Mouse (Mus musculus): Measurements from ENCODE around the gene Tmpo. TPM values are rescaled to one million over a fixed set of nuclear protein-coding genes. Genes with fewer than 3 reads are reported as not detected.

Tmpo gene
- polyA plus RNA-seq, 1 experiment from 2014 or later, result 401 TPM

DNA sequence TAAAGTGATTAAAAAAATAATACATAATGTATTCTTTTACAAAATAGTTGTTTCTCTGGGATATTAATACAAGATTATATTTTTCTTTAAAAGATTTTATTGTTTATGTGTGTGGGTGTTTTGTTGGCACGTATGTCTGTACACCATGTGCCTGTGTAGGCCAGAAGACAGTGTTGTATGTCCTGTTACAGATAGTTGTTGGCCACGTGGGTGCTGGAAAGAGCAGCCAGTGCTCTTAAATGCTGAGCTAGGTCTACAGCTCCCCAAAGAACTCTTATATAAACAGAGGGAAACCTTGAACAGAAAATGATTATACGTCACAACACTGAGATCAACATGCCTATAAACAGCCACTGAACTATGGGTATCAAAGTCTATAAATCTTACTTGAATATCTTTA, 16.6 kb downstream of the Tmpo start:
- Histone ChIP-seq H3K9me3 (replicated peaks; ENCODE audit: control insufficient read depth, low read length) (no peaks in the 10 kb centered on the region), H3K4me1 (ENCODE audit: control insufficient read depth, insufficient read depth, low read length) (no peaks in the 10 kb centered on the region), H3K4me3 (ENCODE audit: low read depth, low read length) (no peak overlapping the region), H3K27ac (replicated peaks; ENCODE audit: low read depth, low read length) (no peak overlapping the region), H3K4me2 (ENCODE audit: low read depth, low read length) (no peak overlapping the region), H3K9ac (replicated peaks; ENCODE audit: low read length) (no peak overlapping the region), H3K27me3 (ENCODE audit: control insufficient read depth, insufficient read depth, low read length) (no peaks in the 10 kb centered on the region), H3K36me3 (replicated peaks; ENCODE audit: control insufficient read depth, insufficient read depth, low read depth, low read length) (peaks cover 12% of the 10 kb centered on the region)
- DNase-seq (ENCODE audit: low spot score), result no peak
- no peak for ATAC-seq (replicated peaks; ENCODE audit: insufficient number of reproducible peaks, low FRiP score, low TSS enrichment, low read depth)
- 88% methylated on average over 3 of the region's 3 CpGs for WGBS

DNA sequence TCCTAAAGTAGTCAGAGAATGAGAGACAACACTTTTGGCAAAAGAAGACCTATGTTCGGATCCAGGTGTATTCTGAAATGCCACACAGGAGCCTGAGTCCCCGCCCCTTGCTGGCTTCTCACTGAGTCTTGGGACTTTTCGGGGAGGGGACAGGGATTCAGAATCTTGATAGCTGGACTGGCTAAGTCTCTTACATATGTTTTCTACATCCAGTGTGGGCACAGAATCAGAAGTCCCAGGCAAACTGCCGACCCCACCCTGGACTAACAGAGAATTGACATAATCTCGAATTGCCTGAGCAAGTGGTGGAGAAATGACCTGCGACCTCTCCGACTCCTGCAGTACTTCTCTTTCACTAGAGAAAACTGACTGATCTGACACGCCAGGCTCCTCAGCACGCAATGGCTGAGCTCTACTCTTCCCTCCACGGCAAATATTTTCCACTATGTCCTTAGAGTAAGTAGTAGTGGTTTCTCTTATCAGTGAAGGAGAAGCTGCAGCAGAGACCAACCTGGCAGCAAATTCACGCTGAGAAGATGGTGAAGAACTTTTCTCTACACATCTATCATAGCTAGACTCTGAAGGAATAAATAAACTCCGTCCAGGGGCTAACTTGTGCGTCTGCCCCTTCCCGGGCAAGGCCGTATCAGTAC, 18.5 kb downstream of the Tmpo start:
- Histone ChIP-seq H3K27ac (replicated peaks; ENCODE audit: low read depth, low read length) (no peak overlapping the region), H3K4me2 (ENCODE audit: low read depth, low read length) (no peak overlapping the region)
- WGBS, result 91% methylated on average over 15 of the region's 15 CpGs

DNA sequence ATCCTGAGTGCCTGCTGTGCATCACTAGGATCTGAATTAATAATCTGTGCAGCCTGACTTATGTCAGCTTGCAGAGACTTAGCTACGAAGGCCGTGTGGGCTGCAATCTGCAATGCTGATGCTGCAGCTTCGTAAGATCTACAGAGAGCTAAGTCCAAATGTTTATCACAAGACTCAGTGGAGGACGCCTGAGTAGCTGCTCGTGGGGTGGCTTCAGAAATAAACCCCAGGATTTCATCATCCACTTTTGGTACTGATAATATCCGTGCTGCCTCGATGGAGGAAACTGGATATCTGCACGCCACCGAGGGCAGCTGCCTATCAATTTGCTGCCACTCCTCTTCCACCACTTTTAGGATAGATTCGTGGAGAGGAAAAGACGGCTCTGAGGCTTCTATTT, 19.0 kb downstream of the Tmpo start:
- H3K27ac ChIP-seq (replicated peaks; ENCODE audit: low read depth, low read length), result no peak overlapping the region
- DNase-seq (ENCODE audit: low spot score) (no peak), ATAC-seq (replicated peaks; ENCODE audit: insufficient number of reproducible peaks, low FRiP score, low TSS enrichment, low read depth) (no peak)
- H3K27me3 ChIP-seq (ENCODE audit: control insufficient read depth, insufficient read depth, low read length), result no peaks in the 10 kb centered on the region
- no peaks in the 10 kb centered on the region for H3K9me3 ChIP-seq (replicated peaks; ENCODE audit: control insufficient read depth, low read length)
- H3K4me1 ChIP-seq (ENCODE audit: control insufficient read depth, insufficient read depth, low read length), result no peaks in the 10 kb centered on the region
- peaks cover 15% of the 10 kb centered on the region for H3K36me3 ChIP-seq (replicated peaks; ENCODE audit: control insufficient read depth, insufficient read depth, low read depth, low read length)
- no peak overlapping the region for H3K4me3 ChIP-seq (ENCODE audit: low read depth, low read length)
- no peak overlapping the region for H3K4me2 ChIP-seq (ENCODE audit: low read depth, low read length)
- no peak overlapping the region for H3K9ac ChIP-seq (replicated peaks; ENCODE audit: low read length)
- 90% methylated on average over 11 of the region's 11 CpGs for WGBS

More for the DNA sequence above, 18.5 kb downstream of the Tmpo start:
- Histone ChIP-seq H3K27me3 (ENCODE audit: control insufficient read depth, insufficient read depth, low read length) (no peaks in the 10 kb centered on the region), H3K9ac (replicated peaks; ENCODE audit: low read length) (no peak overlapping the region), H3K36me3 (replicated peaks; ENCODE audit: control insufficient read depth, insufficient read depth, low read depth, low read length) (peaks cover 15% of the 10 kb centered on the region), H3K4me3 (ENCODE audit: low read depth, low read length) (no peak overlapping the region), H3K9me3 (replicated peaks; ENCODE audit: control insufficient read depth, low read length) (no peaks in the 10 kb centered on the region), H3K4me1 (ENCODE audit: control insufficient read depth, insufficient read depth, low read length) (no peaks in the 10 kb centered on the region)
- ATAC-seq (replicated peaks; ENCODE audit: insufficient number of reproducible peaks, low FRiP score, low TSS enrichment, low read depth) (no peak), DNase-seq (ENCODE audit: low spot score) (no peak)

DNA sequence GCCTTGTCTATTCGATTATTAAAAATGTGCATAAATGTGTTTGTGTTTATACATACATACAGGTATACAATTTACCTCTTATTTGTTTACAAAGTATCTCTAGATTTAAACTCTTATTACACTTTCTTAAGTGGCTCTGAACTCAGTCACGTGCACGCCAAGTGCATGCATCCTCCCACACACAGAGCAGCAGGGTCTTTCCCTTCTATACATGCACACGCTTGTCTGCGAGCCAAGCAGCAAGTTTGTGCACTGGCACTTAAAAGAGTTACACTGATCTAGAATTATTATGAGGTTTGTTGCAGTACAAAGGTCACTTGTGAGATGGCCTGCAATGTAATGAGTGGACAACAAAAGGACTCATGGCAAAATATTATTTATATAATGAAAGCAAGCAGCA, 20.1 kb downstream of the Tmpo start:
- Histone ChIP-seq H3K9me3 (replicated peaks; ENCODE audit: control insufficient read depth, low read length) (no peaks in the 10 kb centered on the region), H3K4me3 (ENCODE audit: low read depth, low read length) (no peak overlapping the region), H3K4me2 (ENCODE audit: low read depth, low read length) (no peak overlapping the region), H3K9ac (replicated peaks; ENCODE audit: low read length) (no peak overlapping the region), H3K27me3 (ENCODE audit: control insufficient read depth, insufficient read depth, low read length) (no peaks in the 10 kb centered on the region), H3K4me1 (ENCODE audit: control insufficient read depth, insufficient read depth, low read length) (no peaks in the 10 kb centered on the region), H3K27ac (replicated peaks; ENCODE audit: low read depth, low read length) (no peak overlapping the region), H3K36me3 (replicated peaks; ENCODE audit: control insufficient read depth, insufficient read depth, low read depth, low read length) (peaks cover 18% of the 10 kb centered on the region)
- DNase-seq (ENCODE audit: low spot score) (no peak), ATAC-seq (replicated peaks; ENCODE audit: insufficient number of reproducible peaks, low FRiP score, low TSS enrichment, low read depth) (no peak)
- WGBS, result 95% methylated on average over 5 of the region's 5 CpGs

- no peak for ATAC-seq (replicated peaks; ENCODE audit: insufficient number of reproducible peaks, low FRiP score, low TSS enrichment, low read depth)
- H3K4me3 ChIP-seq (ENCODE audit: low read depth, low read length), result no peak overlapping the region
- no peaks in the 10 kb centered on the region for H3K9me3 ChIP-seq (replicated peaks; ENCODE audit: control insufficient read depth, low read length)
- H3K4me1 ChIP-seq (ENCODE audit: control insufficient read depth, insufficient read depth, low read length), result no peaks in the 10 kb centered on the region
- H3K4me2 ChIP-seq (ENCODE audit: low read depth, low read length), result no peak overlapping the region
- H3K27me3 ChIP-seq (ENCODE audit: control insufficient read depth, insufficient read depth, low read length), result no peaks in the 10 kb centered on the region
- 83% methylated on average over 8 of the region's 8 CpGs for WGBS
- no peak overlapping the region for H3K9ac ChIP-seq (replicated peaks; ENCODE audit: low read length)
- no peak overlapping the region for H3K27ac ChIP-seq (replicated peaks; ENCODE audit: low read depth, low read length)
- H3K36me3 ChIP-seq (replicated peaks; ENCODE audit: control insufficient read depth, insufficient read depth, low read depth, low read length), result peaks cover 18% of the 10 kb centered on the region
- DNase-seq (ENCODE audit: low spot score), result no peak
Measured at GRCm38 (mm10) chr10:91158442-91158841, 22.7 kb downstream of the Tmpo start.

DNA sequence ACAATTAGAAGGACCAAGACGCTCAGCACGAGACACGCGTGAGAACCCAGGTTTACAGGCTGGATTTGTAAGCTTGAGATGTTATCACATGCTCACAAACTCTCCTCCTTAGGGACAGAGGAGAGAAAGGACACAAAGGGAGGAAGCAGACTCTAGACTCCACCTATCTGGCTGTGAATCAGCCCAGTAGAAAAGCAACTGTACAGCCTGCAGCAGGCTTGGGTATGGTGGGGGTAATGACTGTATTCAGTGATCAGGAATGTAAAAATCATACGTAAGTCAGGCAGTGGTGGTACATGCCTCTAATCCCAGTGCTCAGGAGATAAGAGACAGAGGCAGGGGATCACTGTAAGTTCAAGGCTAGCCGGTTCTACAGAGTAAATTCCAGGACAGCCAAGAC, 24.8 kb downstream of the Tmpo start:
- DNase-seq (ENCODE audit: low spot score), result no peak
- WGBS, result 91% methylated on average over 6 of the region's 6 CpGs
- H3K27me3 ChIP-seq (ENCODE audit: control insufficient read depth, insufficient read depth, low read length), result no peaks in the 10 kb centered on the region
- H3K4me1 ChIP-seq (ENCODE audit: control insufficient read depth, insufficient read depth, low read length), result no peaks in the 10 kb centered on the region
- H3K4me3 ChIP-seq (ENCODE audit: low read depth, low read length), result no peak overlapping the region
- ATAC-seq (replicated peaks; ENCODE audit: insufficient number of reproducible peaks, low FRiP score, low TSS enrichment, low read depth), result no peak
- no peaks in the 10 kb centered on the region for H3K9me3 ChIP-seq (replicated peaks; ENCODE audit: control insufficient read depth, low read length)
- H3K36me3 ChIP-seq (replicated peaks; ENCODE audit: control insufficient read depth, insufficient read depth, low read depth, low read length), result peaks cover 13% of the 10 kb centered on the region
- H3K9ac ChIP-seq (replicated peaks; ENCODE audit: low read length), result no peak overlapping the region
- no peak overlapping the region for H3K27ac ChIP-seq (replicated peaks; ENCODE audit: low read depth, low read length)
- H3K4me2 ChIP-seq (ENCODE audit: low read depth, low read length), result no peak overlapping the region

DNA sequence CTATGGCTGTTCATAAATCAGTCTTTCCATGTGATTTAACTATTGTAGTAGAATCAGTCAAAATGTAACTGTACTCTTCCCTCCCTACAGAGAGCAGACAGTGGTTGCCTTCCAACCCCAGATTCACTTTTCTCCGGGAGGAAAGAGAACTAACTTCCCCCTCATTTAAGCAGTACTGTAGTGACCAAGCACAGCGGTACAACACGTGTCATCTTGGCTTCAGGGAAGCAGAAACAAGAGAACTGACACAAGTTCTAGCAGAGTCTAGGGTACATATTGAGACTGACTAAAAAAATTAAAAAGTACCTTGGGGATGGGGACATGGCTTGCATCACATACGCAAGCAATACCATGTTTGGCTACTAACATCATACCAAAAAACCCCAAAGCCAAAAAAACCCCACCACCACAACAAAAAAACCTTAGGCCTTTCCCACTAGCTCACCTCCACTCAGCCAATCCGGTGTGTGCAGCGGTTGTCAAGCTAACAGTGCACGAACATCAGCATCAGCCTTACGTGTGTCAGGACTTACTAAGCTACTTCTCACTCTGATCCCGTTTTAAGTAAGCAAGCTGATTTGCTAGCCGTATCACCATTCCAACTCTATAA, 27.1 kb downstream of the Tmpo start:
- ATAC-seq (replicated peaks; ENCODE audit: insufficient number of reproducible peaks, low FRiP score, low TSS enrichment, low read depth) (no peak), DNase-seq (ENCODE audit: low spot score) (no peak)
- H3K4me3 ChIP-seq (ENCODE audit: low read depth, low read length), result no peak overlapping the region
- 89% methylated on average over 10 of the region's 10 CpGs for WGBS
- no peak overlapping the region for H3K4me2 ChIP-seq (ENCODE audit: low read depth, low read length)
- no peak overlapping the region for H3K27ac ChIP-seq (replicated peaks; ENCODE audit: low read depth, low read length)
- no peak overlapping the region for H3K9ac ChIP-seq (replicated peaks; ENCODE audit: low read length)
- H3K36me3 ChIP-seq (replicated peaks; ENCODE audit: control insufficient read depth, insufficient read depth, low read depth, low read length), result peaks cover 17% of the 10 kb centered on the region
- H3K4me1 ChIP-seq (ENCODE audit: control insufficient read depth, insufficient read depth, low read length), result no peaks in the 10 kb centered on the region
- no peaks in the 10 kb centered on the region for H3K9me3 ChIP-seq (replicated peaks; ENCODE audit: control insufficient read depth, low read length)
- no peaks in the 10 kb centered on the region for H3K27me3 ChIP-seq (ENCODE audit: control insufficient read depth, insufficient read depth, low read length)

GRCm38 (mm10) chr10:91145413-91145812, 35.7 kb downstream of the Tmpo start:
- no peak for ATAC-seq (replicated peaks; ENCODE audit: insufficient number of reproducible peaks, low FRiP score, low TSS enrichment, low read depth)
- no peak overlapping the region for H3K4me2 ChIP-seq (ENCODE audit: low read depth, low read length)
- H3K27me3 ChIP-seq (ENCODE audit: control insufficient read depth, insufficient read depth, low read length), result no peaks in the 10 kb centered on the region
- no peak overlapping the region for H3K27ac ChIP-seq (replicated peaks; ENCODE audit: low read depth, low read length)
- 96% methylated on average over 7 of the region's 7 CpGs for WGBS
- no peak for DNase-seq (ENCODE audit: low spot score)
- H3K9me3 ChIP-seq (replicated peaks; ENCODE audit: control insufficient read depth, low read length), result no peaks in the 10 kb centered on the region
- H3K4me1 ChIP-seq (ENCODE audit: control insufficient read depth, insufficient read depth, low read length), result no peaks in the 10 kb centered on the region
- no peak overlapping the region for H3K9ac ChIP-seq (replicated peaks; ENCODE audit: low read length)
- H3K36me3 ChIP-seq (replicated peaks; ENCODE audit: control insufficient read depth, insufficient read depth, low read depth, low read length), result peaks cover 15% of the 10 kb centered on the region
- no peak overlapping the region for H3K4me3 ChIP-seq (ENCODE audit: low read depth, low read length)

Measured in embryonic facial prominence, embryonic 11.5 days (tissue).